Mouse (Mus musculus) small intestine, adult 2 months (tissue): Measurements from ENCODE around the gene 1700003E16Rik. TPM values are rescaled to one million over a fixed set of nuclear protein-coding genes. Genes with fewer than 3 reads are reported as not detected.

Experiments
- H3K27ac ChIP-seq: fragments of 200-500 bp; 2 replicates; pipeline ENCODE4 v1.5.1; 2012; ENCODE audit warnings: low read depth, low read length, control low read depth, inconsistent platforms; ENCODE audit not compliant: insufficient read depth
- H3K27me3 ChIP-seq: fragments of 200-500 bp; 2 replicates; pipeline ENCODE4 v1.6.1; 2012; ENCODE audit warnings: mild to moderate bottlenecking, moderate library complexity, low read length, inconsistent platforms; ENCODE audit not compliant: control insufficient read depth, insufficient read depth
- H3K36me3 ChIP-seq: fragments of 200-500 bp; 2 replicates; pipeline ENCODE4 v1.6.1; 2012; ENCODE audit warnings: mild to moderate bottlenecking, low read length, control low read depth, inconsistent platforms; ENCODE audit not compliant: control insufficient read depth, insufficient read depth
- H3K4me1 ChIP-seq: fragments of 200-500 bp; 2 replicates; pipeline ENCODE4 v1.6.1; 2012; ENCODE audit warnings: low read length, inconsistent platforms, mixed read lengths; ENCODE audit not compliant: control insufficient read depth, insufficient read depth, insufficient read length
- H3K4me3 ChIP-seq: fragments of 200-500 bp; 2 replicates; pipeline ENCODE4 v1.5.1; 2012; ENCODE audit warnings: low read depth, mild to moderate bottlenecking, control low read depth, inconsistent platforms, low read length, moderate library complexity
- CTCF ChIP-seq: fragments of 200-500 bp; IDR thresholded peaks from 2 replicates; pipeline ENCODE4 v1.5.1; 2012; ENCODE audit warnings: low read depth, mild to moderate bottlenecking, control low read depth, inconsistent platforms, low read length, moderate library complexity, mixed read lengths; ENCODE audit not compliant: insufficient replicate concordance, insufficient read length; ENCODE audit errors: extremely low read depth
- POLR2A ChIP-seq: fragments of 200-500 bp; IDR thresholded peaks from 2 replicates; pipeline ENCODE4 v1.6.1; 2012; ENCODE audit warnings: low read depth, mild to moderate bottlenecking, control low read depth, inconsistent platforms, low read length, moderate library complexity
- WGBS: fragments of 180-500 bp; shearing (Covaris S2); methylation state at CpG from one replicate; pipeline ENCODE4 v1.1.7; 2018; 5-methylcytosine and 5-hydroxymethylcytosine counted together
- polyA plus RNA-seq: library from polyadenylated mRNA; depleted of rRNA; stranded (reverse); fragments of >200 nt; gene quantifications from 2 replicates; pipeline ENCODE4 v1.2.3, GENCODE M21; 2012

1700003E16Rik gene
- polyA plus RNA-seq, 1 experiment: 0.09 TPM

- Histone ChIP-seq H3K27me3 (no peaks in the 10 kb centered on the region), H3K36me3 (peaks cover 6% of the 10 kb centered on the region), H3K4me3 (peak within 1 kb of the TSS; percentile 86), H3K27ac (peak within 1 kb of the TSS; percentile 91), H3K4me1 (peaks cover 19% of the 10 kb centered on the region)
- whole genome bisulfite sequencing: under 1% methylated on average over 38 of the region's 38 CpGs
- no peak for TF ChIP-seq CTCF
- TF ChIP-seq POLR2A: peak; percentile 91
These were observed 35.0 kb upstream of the 1700003E16Rik start, which contains the start of gene Wbp1 for GRCm38 (mm10) chr6:83120930-83121862. Wbp1 (minus strand) TSS chr6:83121559.

- Histone ChIP-seq H3K36me3 (peaks cover 6% of the 10 kb centered on the region), H3K27ac (peak overlapping the region; percentile 74), H3K4me3 (peak overlapping the region; percentile 76), H3K4me1 (peaks cover 15% of the 10 kb centered on the region), H3K27me3 (no peaks in the 10 kb centered on the region)
- WGBS: 2% methylated on average over 52 of the region's 52 CpGs
- TF ChIP-seq CTCF: no peak
- no peak for TF ChIP-seq POLR2A
These were observed 34.1 kb upstream of the 1700003E16Rik start for GRCm38 (mm10) chr6:83121863-83122710.

GRCm38 (mm10) chr6:83122961-83123360 is 33.2 kb upstream of the 1700003E16Rik start:
- H3K27ac ChIP-seq: no peak overlapping the region
- 88% methylated on average over 5 of the region's 5 CpGs for WGBS

GRCm38 (mm10) chr6:83124851-83125312 is 31.3 kb upstream of the 1700003E16Rik start:
- peak overlapping the region; percentile 17; the same call in 1 of the 2 replicates for H3K27ac ChIP-seq
- peak overlapping the region; percentile 74 for H3K4me3 ChIP-seq
- under 1% methylated on average over 30 of the region's 30 CpGs for whole genome bisulfite sequencing
- TF ChIP-seq CTCF: no peak
- TF ChIP-seq POLR2A: peak; percentile 83
- H3K4me1 ChIP-seq: peaks cover 13% of the 10 kb centered on the region
- H3K27me3 ChIP-seq: no peaks in the 10 kb centered on the region
- no peaks in the 10 kb centered on the region for H3K36me3 ChIP-seq

More at GRCm38 (mm10) chr6:83122961-83123360, 33.2 kb upstream of the 1700003E16Rik start:
- TF ChIP-seq POLR2A: no peak
- no peak for TF ChIP-seq CTCF
- H3K4me3 ChIP-seq: no peak overlapping the region
- peaks cover 15% of the 10 kb centered on the region for H3K4me1 ChIP-seq
- no peaks in the 10 kb centered on the region for H3K27me3 ChIP-seq
- H3K36me3 ChIP-seq: peaks cover 2% of the 10 kb centered on the region

- Histone ChIP-seq H3K4me3 (peak within 1 kb of the TSS; percentile 74), H3K36me3 (no peaks in the 10 kb centered on the region), H3K4me1 (peaks cover 9% of the 10 kb centered on the region), H3K27me3 (no peaks in the 10 kb centered on the region), H3K27ac (peak within 1 kb of the TSS; percentile 17; the same call in 1 of the 2 replicates)
- 37% methylated on average over 5 of the region's 5 CpGs for WGBS
- TF ChIP-seq CTCF (no peak), POLR2A (no peak)
These were observed 30.9 kb upstream of the 1700003E16Rik start, which contains the start of gene Ino80b for GRCm38 (mm10) chr6:83125331-83125730. Ino80b (minus strand) TSS chr6:83125431.

- Histone ChIP-seq H3K27me3 (no peaks in the 10 kb centered on the region), H3K4me3 (no peak overlapping the region), H3K4me1 (peaks cover 12% of the 10 kb centered on the region; the same call in 1 of the 2 replicates), H3K36me3 (no peaks in the 10 kb centered on the region), H3K27ac (no peak overlapping the region)
- 93% methylated on average over 5 of the region's 5 CpGs for WGBS
- TF ChIP-seq POLR2A (no peak), CTCF (no peak)
These were observed 28.8 kb upstream of the 1700003E16Rik start for GRCm38 (mm10) chr6:83127419-83127818.

GRCm38 (mm10) chr6:83131469-83132034 is 24.7 kb upstream of the 1700003E16Rik start:
- Histone ChIP-seq H3K4me1 (peaks cover 21% of the 10 kb centered on the region), H3K27me3 (no peaks in the 10 kb centered on the region), H3K4me3 (no peak overlapping the region), H3K27ac (peak overlapping the region; percentile 97), H3K36me3 (no peaks in the 10 kb centered on the region)
- no peak for TF ChIP-seq CTCF
- TF ChIP-seq POLR2A: no peak
- WGBS: 12% methylated on average over 6 of the region's 6 CpGs
